Mouse (Mus musculus): Measurements from ENCODE around the gene Lrp1.

DNA sequence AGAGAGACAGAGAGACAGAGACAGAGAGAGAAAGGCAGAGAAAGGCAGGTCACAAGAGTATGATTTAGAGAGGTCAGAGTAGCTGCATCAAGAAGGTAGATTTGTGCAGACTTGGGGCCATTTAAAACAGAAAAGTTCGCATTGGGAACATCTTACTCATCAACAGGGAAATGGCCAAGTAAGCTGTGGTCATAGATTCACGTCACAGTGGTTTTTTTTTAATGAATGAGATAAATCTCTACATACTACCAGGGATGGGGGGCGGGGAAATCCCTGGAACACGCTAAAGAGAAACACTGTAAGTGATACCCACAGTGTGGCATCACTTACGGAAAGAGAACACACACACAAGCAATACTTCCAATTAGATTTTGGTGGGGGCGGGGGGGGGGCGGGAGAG is 13.9 kb downstream of the Lrp1 start:
- TF ChIP-seq GATA1 (IDR thresholded peaks at IDR 0.05; ENCODE audit: low read length) (no peak), TAL1 (IDR thresholded peaks at IDR 0.05; ENCODE audit: low read length) (no peak)
